Mouse (Mus musculus) forebrain, embryonic 16.5 days (tissue): Measurements from ENCODE around the gene Bcl2l1. TPM values are rescaled to one million over a fixed set of nuclear protein-coding genes. Genes with fewer than 3 reads are reported as not detected.

ENCODE experiments used
- ATAC-seq: fragments of 200-750 bp; cut with Nextera tagmentation; 2 replicates; pipeline ENCODE4 v1.8.0; 2017; ENCODE audit warnings: mild to moderate bottlenecking, moderate library complexity
- H3K27ac ChIP-seq: fragments of 300-500 bp; sonication (generic); 2 replicates; pipeline ENCODE4 v1.5.1; 2014; ENCODE audit warnings: low read length, control low read depth
- H3K27me3 ChIP-seq: fragments of 300-500 bp; sonication (generic); replicated peaks from 2 replicates; pipeline ENCODE4 v1.6.1; 2014; ENCODE audit warnings: low read length; ENCODE audit not compliant: control insufficient read depth, insufficient read depth
- H3K36me3 ChIP-seq: fragments of 300-500 bp; sonication (generic); 2 replicates; pipeline ENCODE4 v1.6.1; 2014; ENCODE audit not compliant: control insufficient read depth, insufficient read depth
- H3K4me1 ChIP-seq: fragments of 300-500 bp; sonication (generic); replicated peaks from 2 replicates; pipeline ENCODE4 v1.6.1; 2014; ENCODE audit warnings: low read length; ENCODE audit not compliant: control insufficient read depth, insufficient read depth
- H3K4me2 ChIP-seq: fragments of 300-500 bp; sonication (generic); 2 replicates; pipeline ENCODE4 v1.6.1; 2014; ENCODE audit warnings: mild to moderate bottlenecking, low read length, control low read depth
- H3K4me3 ChIP-seq: fragments of 300-500 bp; sonication (generic); replicated peaks from 2 replicates; pipeline ENCODE4 v1.5.1; 2014; ENCODE audit warnings: mild to moderate bottlenecking, low read length, control low read depth
- H3K9ac ChIP-seq: fragments of 300-500 bp; sonication (generic); replicated peaks from 2 replicates; pipeline ENCODE4 v1.6.1; 2014; ENCODE audit warnings: low read depth, low read length, control low read depth
- H3K9me3 ChIP-seq: fragments of 300-500 bp; sonication (generic); 2 replicates; pipeline ENCODE4 v1.6.1; 2016; ENCODE audit warnings: low read length; ENCODE audit not compliant: control insufficient read depth
- WGBS: fragments of 180-500 bp; shearing (Covaris S2); extraction: QIAGEN DNeasy Blood & Tissue Kit; methylation state at CpG from one replicate; pipeline ENCODE4 v1.1.7; 2014; 5-methylcytosine and 5-hydroxymethylcytosine counted together
- polyA plus RNA-seq: library from polyadenylated mRNA; unstranded; fragments of >200 nt; fragmentation: Nextera tagmentation; extraction: Ambion mirVana; gene quantifications from 2 replicates; pipeline ENCODE4 v1.2.1, GENCODE M21; 2015

Bcl2l1 gene
- polyA plus RNA-seq, 1 experiment from 2014 or later: 188 TPM

DNA sequence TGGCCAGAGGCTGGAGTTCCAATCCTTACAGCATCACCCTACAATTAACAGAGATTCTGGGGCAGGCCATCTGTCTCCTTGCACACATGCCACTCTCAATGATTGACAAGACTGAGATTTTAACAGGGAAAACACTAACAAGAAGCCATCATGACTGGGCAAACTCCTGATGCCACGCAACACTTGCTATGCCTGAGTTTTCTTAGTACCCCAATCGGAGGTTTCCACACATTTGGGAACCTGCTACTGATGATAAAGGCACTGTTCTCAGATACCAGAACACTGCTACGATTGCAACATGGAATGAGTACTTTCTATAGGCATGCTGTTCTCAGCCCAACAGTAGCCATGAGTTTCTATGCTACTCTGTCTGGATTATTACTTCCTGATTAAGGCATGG is 5.0 kb downstream of the Bcl2l1 start:
- Histone ChIP-seq H3K27me3 (no peaks in the 10 kb centered on the region), H3K36me3 (no peaks in the 10 kb centered on the region), H3K4me3 (no peak overlapping the region), H3K9me3 (no peaks in the 10 kb centered on the region), H3K4me1 (peaks cover 54% of the 10 kb centered on the region), H3K4me2 (peak overlapping the region; percentile 2), H3K27ac (no peak overlapping the region), H3K9ac (no peak overlapping the region)
- ATAC-seq: no peak
- WGBS: 75% methylated on average over 3 of the region's 3 CpGs

- no peak overlapping the region for H3K4me3 ChIP-seq
- ATAC-seq: no peak
- H3K36me3 ChIP-seq: no peaks in the 10 kb centered on the region
- H3K27me3 ChIP-seq: no peaks in the 10 kb centered on the region
- H3K9me3 ChIP-seq: no peaks in the 10 kb centered on the region
- H3K4me1 ChIP-seq: peaks cover 59% of the 10 kb centered on the region
- no peak overlapping the region for H3K27ac ChIP-seq
- WGBS: 91% methylated on average over 2 of the region's 2 CpGs
- H3K9ac ChIP-seq: no peak overlapping the region
- no peak overlapping the region for H3K4me2 ChIP-seq
These were observed 5.8 kb downstream of the Bcl2l1 start for GRCm38 (mm10) chr2:152825713-152826112.

GRCm38 (mm10) chr2:152825168-152825697 is 6.3 kb downstream of the Bcl2l1 start:
- H3K9ac ChIP-seq: no peak overlapping the region
- 79% methylated on average over 4 of the region's 4 CpGs for WGBS
- H3K4me1 ChIP-seq: peaks cover 64% of the 10 kb centered on the region
- H3K36me3 ChIP-seq: no peaks in the 10 kb centered on the region
- H3K4me3 ChIP-seq: no peak overlapping the region
- no peak overlapping the region for H3K27ac ChIP-seq
- H3K27me3 ChIP-seq: no peaks in the 10 kb centered on the region
- ATAC-seq: no peak
- H3K4me2 ChIP-seq: no peak overlapping the region
- no peaks in the 10 kb centered on the region for H3K9me3 ChIP-seq

DNA sequence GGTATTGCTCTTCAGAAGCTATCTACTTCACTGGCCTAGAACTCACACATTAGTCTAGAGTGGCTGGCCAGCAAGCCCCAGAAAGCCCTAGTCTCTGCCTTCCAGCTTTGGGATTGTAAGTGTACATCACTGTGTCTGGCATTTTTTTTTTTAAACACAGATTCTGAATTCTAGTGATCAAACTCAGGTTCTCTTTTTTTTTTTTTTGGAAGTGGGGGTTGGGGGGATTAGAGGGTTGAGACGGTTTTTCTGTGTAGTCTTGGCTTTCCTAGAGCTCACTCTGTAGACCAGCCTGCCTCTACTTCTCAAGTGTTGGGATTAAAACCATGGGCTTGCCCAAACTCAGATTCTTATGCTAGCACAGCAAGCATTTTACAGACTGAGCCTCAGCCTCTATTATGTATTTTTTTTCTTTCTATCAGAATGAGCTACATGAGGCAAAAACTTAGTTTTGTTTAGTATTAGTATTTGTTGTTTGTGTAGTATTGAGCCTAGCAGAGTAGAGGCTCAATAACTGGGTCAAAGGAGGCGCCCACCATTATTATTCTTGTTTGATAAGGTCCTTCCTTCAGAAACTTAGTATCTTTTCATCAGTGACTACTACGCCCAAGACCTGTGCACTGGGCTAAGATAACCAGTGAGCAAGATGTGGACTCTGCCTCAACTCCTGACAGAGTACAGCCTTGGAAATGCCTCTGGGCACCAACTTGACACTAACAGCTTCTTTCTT is 6.9 kb downstream of the Bcl2l1 start:
- 90% methylated on average over 3 of the region's 3 CpGs for WGBS
- Histone ChIP-seq H3K4me3 (no peak overlapping the region), H3K27me3 (no peaks in the 10 kb centered on the region), H3K4me2 (no peak overlapping the region), H3K9me3 (no peaks in the 10 kb centered on the region), H3K27ac (no peak overlapping the region), H3K36me3 (no peaks in the 10 kb centered on the region), H3K9ac (no peak overlapping the region), H3K4me1 (peaks cover 67% of the 10 kb centered on the region)
- no peak for ATAC-seq

DNA sequence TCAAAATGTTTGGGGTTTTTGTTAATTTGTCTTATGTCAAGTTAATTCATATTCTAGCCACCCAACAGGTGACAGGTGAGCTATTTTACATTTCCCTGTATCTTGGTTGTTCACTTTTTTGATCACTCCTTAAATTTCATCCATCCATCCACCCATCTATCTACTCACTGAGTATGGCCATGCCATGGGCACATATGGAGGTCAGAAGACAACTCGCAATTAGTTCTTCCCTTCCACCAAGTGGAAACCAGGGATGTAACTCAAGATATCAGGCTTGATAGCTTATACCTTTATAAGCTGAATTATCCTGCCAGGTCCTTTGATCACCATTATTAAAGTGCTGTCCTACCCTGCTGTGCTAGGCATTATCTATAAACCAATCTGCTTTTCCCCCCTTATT is 7.8 kb downstream of the Bcl2l1 start:
- Histone ChIP-seq H3K27me3 (no peaks in the 10 kb centered on the region), H3K4me3 (no peak overlapping the region), H3K4me1 (peaks cover 60% of the 10 kb centered on the region), H3K9me3 (no peaks in the 10 kb centered on the region), H3K4me2 (no peak overlapping the region), H3K27ac (no peak overlapping the region), H3K9ac (no peak overlapping the region), H3K36me3 (0 out of 2 replicates have a peak, but pooled peaks cover 2% of the 10 kb centered on the region)
- no peak for ATAC-seq
- 97% methylated on average over 1 of the region's 1 CpGs for WGBS

- Histone ChIP-seq H3K4me2 (no peak overlapping the region), H3K4me1 (peaks cover 52% of the 10 kb centered on the region)
These were observed 10.0 kb downstream of the Bcl2l1 start for GRCm38 (mm10) chr2:152821566-152821965.

DNA sequence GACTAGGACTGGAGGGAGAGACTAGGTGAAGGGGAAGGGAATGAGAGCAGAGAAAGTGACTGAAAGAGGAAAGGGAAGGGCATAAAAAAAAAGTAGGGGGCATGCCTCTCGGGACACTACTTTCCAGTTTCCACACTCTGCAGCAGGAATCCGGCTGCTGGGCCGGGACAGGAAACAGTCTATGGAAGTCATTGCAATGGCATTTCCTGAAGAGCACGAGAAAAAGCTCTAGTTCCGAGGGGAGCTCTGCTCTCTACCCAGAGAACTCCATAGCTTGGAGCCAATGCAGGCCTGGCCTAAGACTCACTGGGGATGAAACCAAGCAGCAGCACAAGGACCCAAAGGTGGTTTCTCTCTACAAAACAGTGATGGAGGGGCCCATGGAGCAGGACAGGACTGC is 10.5 kb downstream of the Bcl2l1 start:
- no peak overlapping the region for H3K9ac ChIP-seq
- H3K4me3 ChIP-seq: no peak overlapping the region
- H3K9me3 ChIP-seq: no peaks in the 10 kb centered on the region
- H3K36me3 ChIP-seq: 0 out of 2 replicates have a peak, but pooled peaks cover 2% of the 10 kb centered on the region
- no peak overlapping the region for H3K4me2 ChIP-seq
- peak overlapping the region; percentile 24; the same call in 1 of the 2 replicates for H3K27ac ChIP-seq
- WGBS: 81% methylated on average over 5 of the region's 5 CpGs
- peaks cover 49% of the 10 kb centered on the region for H3K4me1 ChIP-seq
- ATAC-seq: no peak
- no peaks in the 10 kb centered on the region for H3K27me3 ChIP-seq

More at GRCm38 (mm10) chr2:152821566-152821965, 10.0 kb downstream of the Bcl2l1 start:
- Histone ChIP-seq H3K9me3 (no peaks in the 10 kb centered on the region), H3K4me3 (no peak overlapping the region), H3K9ac (no peak overlapping the region), H3K36me3 (0 out of 2 replicates have a peak, but pooled peaks cover 2% of the 10 kb centered on the region), H3K27ac (no peak overlapping the region), H3K27me3 (no peaks in the 10 kb centered on the region)
- no peak for ATAC-seq

DNA sequence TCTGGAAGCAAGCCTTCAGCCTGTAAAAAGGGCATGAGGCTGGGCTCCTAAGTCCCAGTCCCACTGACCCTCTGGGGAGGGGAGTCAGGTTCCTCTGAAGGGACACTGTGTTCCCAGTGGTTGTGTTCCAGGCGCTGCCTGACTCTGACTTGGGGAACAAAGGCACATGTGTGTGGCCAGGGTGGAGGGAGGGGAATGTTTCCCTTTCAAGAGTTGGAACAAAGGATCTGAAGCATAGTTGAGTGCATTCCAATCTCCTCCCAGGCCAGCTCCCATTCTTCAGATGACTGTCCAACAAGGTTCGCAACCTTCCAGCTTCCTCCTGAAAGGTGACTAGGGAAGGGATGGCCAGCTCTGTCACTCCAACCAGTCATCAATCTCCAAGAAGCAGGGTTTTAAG is 11.2 kb downstream of the Bcl2l1 start:
- H3K36me3 ChIP-seq: 0 out of 2 replicates have a peak, but pooled peaks cover 2% of the 10 kb centered on the region
- H3K4me2 ChIP-seq: no peak overlapping the region
- H3K4me3 ChIP-seq: no peak overlapping the region
- no peak for ATAC-seq
- no peaks in the 10 kb centered on the region for H3K27me3 ChIP-seq
- H3K4me1 ChIP-seq: peaks cover 43% of the 10 kb centered on the region
- no peaks in the 10 kb centered on the region for H3K9me3 ChIP-seq
- H3K9ac ChIP-seq: no peak overlapping the region
- 10% methylated on average over 2 of the region's 2 CpGs for WGBS
- peak overlapping the region; percentile 34 for H3K27ac ChIP-seq

DNA sequence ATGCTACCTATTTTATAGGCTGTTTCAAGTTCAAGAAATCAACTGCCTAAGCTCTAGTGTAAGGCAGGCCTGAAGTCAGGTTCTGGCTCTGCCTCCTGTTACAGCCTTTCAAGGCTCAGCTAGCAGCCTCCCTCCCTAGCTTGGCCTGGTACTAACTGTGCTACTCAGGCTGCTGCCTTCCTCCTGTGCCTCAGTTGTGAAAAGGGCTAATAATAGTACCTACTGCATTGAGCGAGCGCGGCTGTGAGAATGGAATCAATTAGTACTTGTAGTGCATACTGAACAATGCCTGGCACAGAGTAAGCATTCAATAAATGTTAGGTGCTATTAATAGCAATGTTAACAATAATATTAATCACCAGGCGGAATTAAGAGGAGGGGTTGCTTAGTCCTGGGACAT is 11.6 kb downstream of the Bcl2l1 start:
- ATAC-seq: peak; percentile 60
- H3K27ac ChIP-seq: peak overlapping the region; percentile 54
- H3K4me1 ChIP-seq: peaks cover 38% of the 10 kb centered on the region
- H3K36me3 ChIP-seq: 0 out of 2 replicates have a peak, but pooled peaks cover 2% of the 10 kb centered on the region
- H3K9ac ChIP-seq: no peak overlapping the region
- no peaks in the 10 kb centered on the region for H3K9me3 ChIP-seq
- no peak overlapping the region for H3K4me2 ChIP-seq
- no peaks in the 10 kb centered on the region for H3K27me3 ChIP-seq
- no peak overlapping the region for H3K4me3 ChIP-seq
- 27% methylated on average over 4 of the region's 4 CpGs for WGBS
